Mouse (Mus musculus) brain, embryonic 18.5 days (tissue): ENCODE data around the gene Tbc1d2.
"Not testable (repeated sequence)": the region's sequence is repeated elsewhere in the genome, so short reads cannot be mapped to it uniquely, and the experiment has no call there.

Source experiments
- DNase-seq: peaks from one replicate; pipeline ENCODE4 v3.0.0-alpha.2; 2012; ENCODE audit warnings: low read depth, low spot score

Gene Tbc1d2

DNA sequence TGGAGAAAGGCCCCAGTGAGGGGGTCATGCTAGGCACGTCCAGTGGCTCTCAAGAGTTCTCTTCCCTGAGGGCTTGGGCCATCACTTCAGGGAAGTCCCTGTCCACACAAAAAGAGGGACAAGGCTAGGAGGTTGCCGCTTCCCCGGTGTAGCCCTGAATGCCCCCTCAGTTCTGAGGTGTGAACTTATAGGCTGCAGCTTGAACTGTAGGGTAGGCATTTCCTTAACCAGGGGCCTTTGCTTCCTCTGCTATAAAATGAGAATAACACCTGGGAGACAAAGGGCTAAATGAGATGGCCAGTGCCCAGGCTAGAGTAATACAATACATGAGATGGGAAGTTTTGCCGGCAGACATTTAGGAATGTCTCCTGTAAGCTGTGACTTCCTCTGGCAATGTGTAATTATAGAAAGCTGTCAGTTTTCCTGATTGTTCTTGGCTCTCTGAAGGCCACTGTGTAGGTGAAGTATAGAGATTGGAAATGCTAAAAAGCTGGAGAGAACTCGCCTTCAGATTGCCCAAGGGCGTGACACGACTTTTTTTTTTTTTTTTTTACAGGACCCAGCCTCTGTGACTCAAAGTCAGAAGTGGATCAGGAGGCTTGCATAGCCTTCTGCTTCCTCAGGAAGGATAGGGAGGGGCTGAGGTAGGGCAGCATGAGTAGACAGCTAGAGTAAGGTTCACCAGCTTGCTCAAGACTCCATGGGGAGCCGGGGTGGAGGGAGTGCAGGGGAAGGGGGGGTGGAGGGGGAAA lies 6.9 kb downstream of the Tbc1d2 start:
- DNase-seq: no peak

DNA sequence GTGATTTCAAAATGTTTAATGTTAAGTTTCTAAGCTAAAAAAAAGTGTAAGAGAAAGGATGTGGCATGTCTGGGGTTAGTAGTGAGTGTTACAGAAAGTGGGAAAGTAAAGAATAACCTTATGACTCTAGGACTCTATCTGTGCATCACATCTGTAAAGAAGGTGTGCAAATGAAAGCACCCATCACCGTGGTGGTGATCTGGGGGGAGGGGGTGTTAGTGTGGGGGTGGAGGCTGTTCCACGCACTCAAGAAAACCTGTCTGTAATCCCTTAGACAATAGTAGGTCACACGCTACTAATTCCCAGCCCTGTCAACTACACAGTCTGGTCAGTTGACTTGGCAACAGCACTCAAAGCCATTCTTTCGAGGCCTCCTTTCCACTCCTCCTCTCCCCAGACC lies 8.7 kb downstream of the Tbc1d2 start:
- DNase-seq: no peak

DNA sequence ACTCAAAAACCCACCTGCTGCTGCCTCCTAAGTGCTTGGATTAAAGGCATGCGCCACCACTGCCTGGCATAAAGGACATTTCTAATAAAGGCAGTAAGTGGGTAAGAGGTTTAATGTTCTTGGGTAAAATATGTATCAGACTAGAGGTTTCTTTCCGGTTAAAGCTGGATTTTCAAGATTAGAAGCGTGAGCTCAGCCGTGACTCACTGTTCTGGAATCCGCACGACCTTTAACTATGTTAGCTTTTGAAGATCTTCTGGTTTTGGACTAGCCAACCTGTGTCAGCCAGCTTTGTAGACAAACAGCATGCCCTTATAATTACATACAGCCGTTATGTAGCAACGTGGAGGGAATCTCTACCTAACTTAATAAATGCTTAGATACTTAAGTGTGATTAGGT lies 10.1 kb downstream of the Tbc1d2 start:
- DNase-seq: no peak

DNA sequence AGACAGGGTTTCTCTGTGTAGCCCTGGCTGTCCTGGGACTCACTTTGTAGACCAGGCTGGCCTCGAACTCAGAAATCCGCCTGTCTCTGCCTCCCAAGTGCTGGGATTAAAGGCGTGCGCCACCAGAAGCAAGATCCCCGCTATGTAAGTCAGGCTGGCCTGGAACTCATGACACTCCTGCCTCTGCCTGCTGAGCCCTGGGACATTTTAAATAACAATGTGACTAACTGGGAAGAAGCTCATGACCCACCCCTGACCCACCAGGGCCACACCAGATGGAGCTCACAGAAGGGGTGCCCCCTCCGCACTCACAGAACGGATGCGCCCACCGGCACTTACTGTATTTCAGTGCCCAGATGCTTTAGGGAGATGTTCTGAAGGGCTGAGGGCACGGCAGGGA lies 12.8 kb downstream of the Tbc1d2 start:
- DNase-seq: not testable (repeated sequence)

- no peak for DNase-seq
Measured at GRCm38 (mm10) chr4:46635702-46636430, 14.1 kb downstream of the Tbc1d2 start.

- DNase-seq: no peak
Measured at GRCm38 (mm10) chr4:46634881-46635280, 15.1 kb downstream of the Tbc1d2 start.

DNA sequence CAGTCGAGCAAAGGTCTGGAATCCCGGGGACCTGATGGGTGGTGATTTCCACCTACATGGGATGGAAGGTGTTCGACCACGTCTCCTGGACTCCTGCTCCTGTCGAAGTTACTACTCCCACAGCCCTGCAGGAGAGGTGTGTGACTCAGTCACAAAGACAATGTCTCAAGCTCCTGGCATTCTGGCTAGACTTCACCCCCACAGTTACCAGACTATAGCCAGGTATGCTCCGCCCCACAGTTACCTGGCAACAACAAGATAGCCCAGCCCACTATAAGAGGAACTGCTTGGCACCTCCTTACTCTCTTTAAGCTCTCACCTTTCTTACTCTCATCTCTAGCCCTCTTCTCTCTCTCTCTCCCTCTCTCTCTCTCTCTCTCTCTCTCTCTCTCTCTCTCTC lies 16.4 kb downstream of the Tbc1d2 start:
- not testable (repeated sequence) for DNase-seq

DNA sequence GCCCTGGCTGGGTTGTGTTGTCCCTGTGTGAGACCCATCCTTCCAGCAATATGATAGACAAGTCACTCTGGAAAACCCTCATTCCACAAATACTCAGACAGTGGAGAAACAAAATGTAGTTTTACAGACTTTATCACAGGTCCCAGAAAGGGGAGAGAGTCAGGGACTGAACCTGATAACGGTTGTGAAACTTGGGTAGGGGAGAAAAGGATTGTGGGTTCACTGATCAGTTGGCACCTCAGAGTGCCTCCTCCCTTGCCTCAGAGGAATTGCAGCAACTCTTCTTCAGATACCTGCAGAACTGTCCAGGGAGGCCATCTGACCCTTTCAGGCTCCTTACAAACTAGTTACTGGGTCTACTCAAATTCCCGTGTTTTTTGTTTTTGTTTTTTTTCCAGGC lies 17.5 kb downstream of the Tbc1d2 start:
- DNase-seq: no peak

DNA sequence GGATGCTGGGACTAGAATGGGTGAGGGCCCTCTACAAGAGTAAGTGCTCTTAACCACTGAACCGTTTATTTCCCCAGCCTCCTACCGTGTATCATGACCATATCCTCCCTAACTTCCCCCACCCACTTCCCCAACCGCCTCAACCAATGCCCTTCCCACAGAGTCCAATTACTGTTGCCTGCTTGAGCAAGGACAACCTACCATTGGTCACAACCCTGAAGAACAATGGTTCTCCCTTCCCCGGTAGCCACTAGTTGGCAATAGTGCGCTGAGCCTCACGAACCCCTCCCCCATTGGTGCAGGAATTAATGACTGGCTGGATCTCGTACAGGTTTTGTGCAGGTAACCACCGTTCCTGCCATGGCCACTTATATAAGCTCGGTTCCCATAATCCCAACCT lies 19.6 kb downstream of the Tbc1d2 start:
- no peak for DNase-seq

DNA sequence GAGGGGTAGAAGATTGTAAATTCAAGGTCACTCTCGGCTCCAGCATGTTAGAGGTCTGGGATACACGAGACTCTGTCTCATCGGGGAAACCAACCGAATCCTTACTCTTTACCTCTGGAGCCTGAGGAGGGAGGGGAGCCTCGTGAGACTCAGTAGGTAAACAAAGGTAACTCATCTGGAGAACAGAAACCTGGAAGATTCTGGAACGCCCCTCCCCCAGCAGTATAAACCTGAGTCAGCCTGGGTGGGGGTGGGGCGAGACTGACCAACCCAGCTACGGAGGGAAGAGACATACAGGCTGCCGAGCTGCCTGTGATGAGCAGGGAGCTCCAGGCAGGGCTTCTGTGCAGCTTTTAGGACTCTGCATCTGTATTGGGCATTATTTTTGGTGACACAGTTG lies 21.1 kb downstream of the Tbc1d2 start:
- DNase-seq: no peak

- no peak for DNase-seq
Measured at GRCm38 (mm10) chr4:46628081-46628480, 21.9 kb downstream of the Tbc1d2 start.

GRCm38 (mm10) chr4:46625101-46625500 lies 24.9 kb downstream of the Tbc1d2 start:
- no peak for DNase-seq

DNA sequence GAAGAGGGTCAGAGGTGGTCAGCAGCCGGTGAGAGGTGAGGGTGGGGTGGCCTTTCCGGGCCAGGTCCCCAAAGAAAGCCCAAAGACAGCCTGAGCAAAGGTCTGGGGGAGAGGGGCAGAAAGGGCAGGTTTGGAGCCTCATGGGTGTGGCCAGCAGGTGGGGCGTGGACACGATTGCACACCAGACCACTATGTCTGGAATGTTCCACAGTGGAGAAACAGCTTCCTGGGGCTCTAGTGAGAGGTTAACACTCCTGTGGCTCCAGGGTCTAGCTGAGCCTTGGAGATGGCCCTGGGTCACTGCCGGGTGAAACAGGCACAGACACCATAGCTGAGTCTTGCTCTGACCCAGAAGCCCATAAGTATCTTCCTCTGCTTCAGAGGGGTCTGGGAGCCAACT lies 27.0 kb downstream of the Tbc1d2 start:
- DNase-seq: no peak

DNA sequence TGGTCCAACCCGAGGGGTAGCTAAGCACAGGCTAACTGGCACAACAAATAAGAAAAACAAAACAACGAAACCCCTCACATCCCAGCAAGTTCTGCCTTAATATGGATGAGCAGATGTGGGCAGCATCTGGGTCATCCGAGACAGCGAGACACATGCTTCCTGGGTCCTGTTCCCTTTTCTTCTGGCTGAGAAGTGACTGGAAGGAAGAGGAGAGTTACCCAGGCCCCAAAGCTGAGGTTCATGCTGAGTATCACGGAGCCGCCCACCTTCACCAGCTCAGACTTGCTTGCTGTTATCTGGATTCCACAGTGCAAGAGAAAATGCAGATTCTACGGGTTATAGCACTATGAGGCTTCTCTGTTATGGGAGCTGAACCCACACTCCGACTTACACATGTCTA lies 29.1 kb downstream of the Tbc1d2 start:
- no peak for DNase-seq

- no peak for DNase-seq
Measured at GRCm38 (mm10) chr4:46620330-46620729, 29.7 kb downstream of the Tbc1d2 start.

DNA sequence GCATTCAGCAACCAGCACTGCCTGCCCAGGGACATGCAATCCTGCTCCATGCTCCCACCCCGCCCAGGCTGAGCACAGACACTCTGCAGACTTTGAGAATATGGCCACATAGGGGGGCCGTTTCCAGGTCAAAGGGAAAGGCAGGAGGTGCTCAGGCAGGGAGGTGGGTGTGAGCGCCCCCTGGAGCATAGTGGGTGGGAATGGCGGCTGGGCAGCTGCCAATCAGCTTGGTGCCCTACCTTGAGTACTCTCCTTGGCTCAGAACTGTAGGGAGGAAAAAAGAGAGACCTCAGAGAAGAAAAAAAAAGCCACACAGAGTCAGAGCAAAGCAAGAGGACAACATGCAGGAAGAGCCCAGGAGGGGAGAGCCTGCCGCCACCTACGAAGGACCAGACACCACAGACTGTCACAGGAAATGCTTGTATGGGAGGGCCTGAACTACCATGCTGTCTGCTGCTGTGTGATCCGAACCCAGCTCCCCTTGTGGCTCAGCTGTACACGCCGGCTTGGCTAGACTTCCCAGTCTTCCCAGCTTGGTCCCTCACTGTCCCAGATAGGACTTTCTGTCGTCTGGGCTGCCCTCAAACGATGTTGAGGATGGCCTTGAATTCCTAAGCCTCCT lies 31.7 kb downstream of the Tbc1d2 start:
- DNase-seq: no peak

- no peak for DNase-seq
Measured at GRCm38 (mm10) chr4:46617408-46617807, 32.6 kb downstream of the Tbc1d2 start.

GRCm38 (mm10) chr4:46614641-46615040 lies 35.4 kb downstream of the Tbc1d2 start:
- no peak for DNase-seq

DNA sequence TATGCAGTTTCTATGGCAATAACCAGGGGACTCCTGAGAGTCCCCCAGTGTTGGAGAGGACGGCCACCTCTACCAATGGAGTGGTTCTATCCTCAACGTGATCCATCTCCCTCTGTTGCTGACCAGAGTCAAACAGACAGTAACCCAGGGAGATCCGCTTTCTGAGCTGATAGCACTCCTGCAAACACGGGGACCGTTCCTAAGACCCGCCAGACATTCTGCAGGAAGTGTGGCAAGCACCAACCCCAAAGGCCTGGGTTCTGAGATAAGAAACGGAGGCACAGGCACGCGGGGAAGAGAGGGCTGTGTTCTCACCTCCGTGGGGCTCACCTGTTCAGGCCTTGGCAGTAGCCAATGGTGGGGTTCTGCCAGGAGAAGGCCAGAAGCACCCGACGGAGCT lies 36.4 kb downstream of the Tbc1d2 start:
- DNase-seq: no peak

DNA sequence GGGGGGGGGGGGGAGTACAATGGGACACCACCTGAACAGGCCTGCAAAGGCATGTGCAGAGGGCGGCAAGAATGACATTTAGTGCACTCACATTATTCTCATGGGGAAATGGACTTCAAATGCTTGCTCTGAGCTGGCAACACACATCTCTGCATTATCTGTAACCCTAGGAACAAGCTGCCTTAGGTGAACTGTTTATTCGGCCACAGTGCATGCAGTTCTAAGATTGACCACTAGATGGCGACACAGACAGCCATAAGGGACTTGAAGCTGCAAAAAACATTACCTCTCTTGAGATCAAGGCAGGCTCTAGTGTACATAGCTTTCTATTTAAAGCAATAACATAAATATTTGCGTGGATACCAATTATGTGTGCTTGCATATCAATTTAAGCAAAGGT lies 38.8 kb downstream of the Tbc1d2 start:
- peak; percentile 64 for DNase-seq

DNA sequence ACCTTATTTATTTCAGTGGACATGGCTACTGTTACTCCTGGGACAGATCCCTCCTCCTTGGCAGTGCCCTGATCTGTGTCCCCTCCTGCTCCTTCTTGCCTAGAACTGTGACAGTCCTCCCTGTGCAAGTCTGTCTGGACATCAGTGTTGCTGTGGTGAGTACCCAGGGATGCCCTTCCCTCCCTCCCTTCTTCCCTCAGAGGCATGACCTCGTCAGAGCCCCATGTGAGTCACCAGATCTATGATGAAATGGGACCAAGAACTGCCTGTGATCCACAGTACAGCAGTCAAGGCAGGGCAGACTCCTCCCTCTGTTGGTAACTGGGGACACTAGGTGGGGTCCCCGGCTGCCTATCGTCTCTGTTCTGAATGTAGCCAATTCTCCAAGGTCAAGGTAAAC lies 42.4 kb downstream of the Tbc1d2 start:
- DNase-seq: no peak

DNA sequence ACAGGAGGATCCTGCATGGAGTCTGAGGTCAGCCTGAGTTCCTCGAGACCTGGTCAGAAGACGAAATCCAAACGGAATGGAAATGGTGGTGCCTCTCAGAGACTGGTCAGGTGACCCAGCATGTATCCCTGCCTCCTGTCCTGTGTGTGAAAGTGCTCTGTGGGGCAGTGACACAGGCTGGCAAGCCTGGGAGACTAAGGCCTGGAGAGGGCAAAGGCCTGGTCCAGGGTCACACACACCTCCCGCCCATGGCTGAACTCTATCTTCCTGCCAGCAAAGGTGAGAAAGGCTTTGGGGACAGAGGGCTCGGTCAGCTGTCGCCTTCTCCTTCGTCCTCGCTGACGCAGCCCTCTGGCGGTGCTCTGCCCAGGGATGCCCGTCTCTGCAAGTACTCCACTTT lies 44.6 kb downstream of the Tbc1d2 start:
- DNase-seq: no peak

DNA sequence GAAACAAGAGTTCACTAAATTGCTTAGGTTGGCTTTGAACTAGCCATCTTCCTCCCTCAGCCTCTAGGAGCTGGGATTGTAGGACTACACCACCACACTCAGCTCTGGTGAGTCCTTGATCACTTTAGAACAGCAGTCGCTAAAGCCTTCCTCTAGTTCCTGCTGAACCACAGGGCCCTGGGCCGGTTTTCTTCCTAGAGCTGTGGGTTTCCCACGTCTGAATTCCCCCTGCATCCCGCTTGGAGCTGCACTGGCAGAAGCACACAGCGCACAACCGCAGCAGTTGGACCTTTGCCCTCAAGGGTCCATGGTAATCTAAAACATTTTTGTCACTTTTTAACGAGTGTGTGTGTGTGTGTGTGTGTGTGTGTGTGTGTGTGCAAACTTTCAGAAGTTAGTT lies 47.3 kb downstream of the Tbc1d2 start:
- no peak for DNase-seq
